Mouse (Mus musculus) lung, embryonic 14.5 days (tissue): ENCODE data around the gene Tff2. TPM values are rescaled to one million over a fixed set of nuclear protein-coding genes. Genes with fewer than 3 reads are reported as not detected.

Source experiments
- ATAC-seq: fragments of 200-750 bp; cut with Nextera tagmentation; 2 replicates; pipeline ENCODE4 v1.8.0; 2017; ENCODE audit warnings: mild to moderate bottlenecking, moderate TSS enrichment, moderate library complexity; ENCODE audit not compliant: insufficient read depth
- DNase-seq: peaks from one replicate; pipeline ENCODE4 v3.0.0-alpha.2; 2015
- H3K27ac ChIP-seq: fragments of 300-500 bp; sonication (generic); 2 replicates; pipeline ENCODE4 v1.5.1; 2014; ENCODE audit warnings: low read depth, mild to moderate bottlenecking, moderate library complexity
- H3K27me3 ChIP-seq: fragments of 300-500 bp; sonication (generic); 2 replicates; pipeline ENCODE4 v1.6.1; 2014; ENCODE audit warnings: low read length, control low read depth; ENCODE audit not compliant: insufficient read depth
- H3K36me3 ChIP-seq: fragments of 300-500 bp; sonication (generic); 2 replicates; pipeline ENCODE4 v1.6.1; 2014; ENCODE audit warnings: control low read depth; ENCODE audit not compliant: insufficient read depth
- H3K4me1 ChIP-seq: fragments of 300-500 bp; sonication (generic); 2 replicates; pipeline ENCODE4 v1.6.1; 2014; ENCODE audit warnings: antibody characterized with exemption, control low read depth; ENCODE audit not compliant: insufficient read depth
- H3K4me2 ChIP-seq: fragments of 300-500 bp; sonication (generic); 2 replicates; pipeline ENCODE4 v1.6.1; 2014; ENCODE audit warnings: mild to moderate bottlenecking
- H3K4me3 ChIP-seq: fragments of 300-500 bp; sonication (generic); 2 replicates; pipeline ENCODE4 v1.5.1; 2014; ENCODE audit warnings: low read depth, low read length
- H3K9ac ChIP-seq: fragments of 300-500 bp; sonication (generic); 2 replicates; pipeline ENCODE4 v1.6.1; 2014
- H3K9me3 ChIP-seq: fragments of 300-500 bp; sonication (generic); 2 replicates; pipeline ENCODE4 v1.6.1; 2016; ENCODE audit warnings: low read depth, low read length, control low read depth
- CTCF ChIP-seq: IDR thresholded peaks from 2 replicates; pipeline ENCODE4 v1.5.1; 2016; ENCODE audit warnings: antibody characterized with exemption, low read depth
- WGBS: fragments of 180-500 bp; shearing (Covaris S2); extraction: QIAGEN DNeasy Blood & Tissue Kit; methylation state at CpG from one replicate; pipeline ENCODE4 v1.1.7; 2014; 5-methylcytosine and 5-hydroxymethylcytosine counted together
- polyA plus RNA-seq: library from polyadenylated mRNA; unstranded; fragments of >200 nt; fragmentation: Nextera tagmentation; extraction: Ambion mirVana; gene quantifications from 2 replicates; pipeline ENCODE4 v1.2.1, GENCODE M21; 2014

The Tff2 gene
- not detected in 2 replicates for polyA plus RNA-seq

DNA sequence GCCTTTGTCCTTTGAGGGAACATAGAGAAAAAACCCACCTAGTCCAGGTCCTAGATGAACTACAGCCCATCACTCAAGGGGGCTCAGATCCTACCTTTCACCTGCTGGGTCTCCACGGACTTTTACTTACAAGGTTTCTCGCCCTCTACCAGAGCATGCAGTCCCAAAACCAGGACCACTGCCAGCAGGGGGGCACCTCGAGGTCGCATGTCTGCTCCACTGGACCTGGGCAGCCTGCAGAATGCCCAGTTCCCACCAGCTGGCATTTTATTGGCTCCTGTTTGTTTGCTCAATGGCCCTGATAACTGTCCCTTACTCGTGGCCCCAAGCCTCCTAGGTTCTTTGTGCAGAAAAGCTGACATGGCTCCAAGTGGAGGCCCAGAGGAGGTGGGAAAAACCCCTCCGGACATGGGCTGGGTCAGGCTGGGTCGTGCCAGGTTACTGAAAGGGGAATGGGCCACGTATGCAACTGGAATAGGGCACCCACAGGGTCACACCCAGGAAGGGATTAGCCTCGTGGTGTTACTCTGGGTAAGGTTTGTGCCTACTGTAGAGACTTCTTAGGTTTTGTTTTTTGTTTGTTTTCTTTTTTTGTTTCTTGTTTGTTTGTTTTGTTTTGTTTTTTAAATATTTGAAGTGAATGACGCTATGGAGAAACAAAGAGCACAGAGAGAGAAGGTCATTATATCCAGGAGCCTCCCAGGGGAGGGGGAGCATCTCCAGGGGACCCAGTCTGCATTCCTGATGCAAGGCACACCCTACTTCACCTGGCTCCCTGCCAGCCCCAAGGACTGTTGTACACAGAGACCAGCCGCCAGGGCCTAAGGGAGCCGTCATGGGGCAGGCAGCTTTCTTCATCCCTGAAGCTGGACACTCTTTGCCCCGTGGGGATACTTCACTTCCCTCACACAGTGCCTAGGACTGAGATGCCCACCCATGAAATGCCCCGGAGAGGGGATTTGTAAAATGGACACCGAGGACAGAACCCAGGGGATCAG lies at the start of gene Tff2:
Gene Tff2 (minus strand): TSS at position 243 of the 998 bp plus-strand sequence.
- ATAC-seq: peak; percentile 60; the same call in 1 of the 2 replicates
- peak; percentile 79 for DNase-seq
- no peaks in the 10 kb centered on the region for H3K9me3 ChIP-seq
- H3K27ac ChIP-seq: no peak within 1 kb of the TSS
- no peak for TF ChIP-seq CTCF
- H3K36me3 ChIP-seq: no peaks in the 10 kb centered on the region
- WGBS: 59% methylated on average over 15 of the region's 15 CpGs
- no peak within 1 kb of the TSS for H3K9ac ChIP-seq
- no peaks in the 10 kb centered on the region; the same call in 1 of the 2 replicates for H3K4me1 ChIP-seq
- H3K4me3 ChIP-seq: no peak within 1 kb of the TSS
- H3K4me2 ChIP-seq: no peak within 1 kb of the TSS
- no peaks in the 10 kb centered on the region for H3K27me3 ChIP-seq

DNA sequence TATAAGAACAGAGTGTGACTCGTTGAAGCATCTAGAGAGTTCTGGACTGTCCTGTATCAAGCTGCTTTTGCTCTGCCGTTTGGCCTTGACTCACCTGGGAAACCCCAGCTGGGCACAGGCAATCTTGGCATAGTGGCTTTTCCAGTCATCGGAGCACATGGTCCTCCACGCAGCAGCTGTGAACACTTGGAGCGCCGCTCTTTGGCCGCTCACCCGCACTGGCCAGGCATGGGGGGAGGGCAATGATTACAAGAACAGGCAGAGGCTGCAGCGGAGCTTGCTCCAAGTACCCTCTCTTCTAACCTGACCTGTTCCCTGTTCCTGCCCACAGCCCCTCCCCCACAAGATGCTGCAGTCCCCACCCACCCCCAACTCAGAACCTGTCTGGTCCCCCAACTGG lies 49.3 kb upstream of the Tff2 start:
- Histone ChIP-seq H3K4me1 (peaks cover 3% of the 10 kb centered on the region; the same call in 1 of the 2 replicates), H3K27me3 (no peaks in the 10 kb centered on the region), H3K36me3 (no peaks in the 10 kb centered on the region), H3K4me2 (no peak overlapping the region), H3K4me3 (no peak overlapping the region), H3K27ac (no peak overlapping the region), H3K9me3 (no peaks in the 10 kb centered on the region), H3K9ac (no peak overlapping the region)
- 69% methylated on average over 9 of the region's 9 CpGs for WGBS
- DNase-seq (no peak), ATAC-seq (no peak)
- no peak for TF ChIP-seq CTCF

- Histone ChIP-seq H3K36me3 (no peaks in the 10 kb centered on the region), H3K27ac (no peak overlapping the region), H3K4me2 (no peak overlapping the region), H3K27me3 (no peaks in the 10 kb centered on the region), H3K4me3 (no peak overlapping the region), H3K9ac (no peak overlapping the region), H3K4me1 (peaks cover 3% of the 10 kb centered on the region; the same call in 1 of the 2 replicates), H3K9me3 (no peaks in the 10 kb centered on the region)
- no peak for DNase-seq
- no peak for ATAC-seq
- no peak for TF ChIP-seq CTCF
- 11% methylated on average over 2 of the region's 2 CpGs for WGBS
These were observed 48.6 kb upstream of the Tff2 start for GRCm38 (mm10) chr17:31192663-31193062.

DNA sequence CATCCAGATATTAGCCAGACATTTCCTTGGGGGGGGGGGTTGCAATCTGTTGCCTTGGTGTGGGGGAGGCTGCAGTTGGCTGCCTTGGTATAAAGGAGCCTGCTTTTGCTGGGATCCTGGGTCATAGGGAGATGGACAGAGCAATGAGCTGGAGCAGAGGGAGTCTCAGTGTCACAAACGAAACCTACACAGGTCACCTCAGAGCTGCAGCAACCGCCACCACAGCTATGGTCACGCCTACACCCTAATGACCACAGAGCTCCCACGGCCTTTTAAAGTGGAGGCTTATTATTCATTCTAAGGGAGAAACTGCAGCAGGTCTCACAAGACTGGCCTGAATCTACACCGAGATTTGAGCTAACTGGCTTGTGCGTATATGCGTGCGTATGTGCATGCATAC lies 47.7 kb upstream of the Tff2 start:
- TF ChIP-seq CTCF: no peak
- H3K36me3 ChIP-seq: no peaks in the 10 kb centered on the region
- H3K4me1 ChIP-seq: peaks cover 3% of the 10 kb centered on the region; the same call in 1 of the 2 replicates
- H3K9ac ChIP-seq: no peak overlapping the region
- H3K4me3 ChIP-seq: no peak overlapping the region
- no peak overlapping the region for H3K27ac ChIP-seq
- H3K9me3 ChIP-seq: no peaks in the 10 kb centered on the region
- H3K4me2 ChIP-seq: no peak overlapping the region
- ATAC-seq (no peak), DNase-seq (no peak)
- H3K27me3 ChIP-seq: no peaks in the 10 kb centered on the region
- 72% methylated on average over 8 of the region's 8 CpGs for WGBS

GRCm38 (mm10) chr17:31187370-31187769 lies 43.3 kb upstream of the Tff2 start:
- Histone ChIP-seq H3K36me3 (no peaks in the 10 kb centered on the region), H3K4me1 (no peaks in the 10 kb centered on the region), H3K27me3 (no peaks in the 10 kb centered on the region), H3K9ac (no peak overlapping the region), H3K4me2 (no peak overlapping the region), H3K27ac (no peak overlapping the region), H3K4me3 (no peak overlapping the region), H3K9me3 (no peaks in the 10 kb centered on the region)
- DNase-seq (peak; percentile 87), ATAC-seq (no peak; the same call in 1 of the 2 replicates)
- peak; percentile 93 for TF ChIP-seq CTCF
- 21% methylated on average over 4 of the region's 4 CpGs for WGBS

DNA sequence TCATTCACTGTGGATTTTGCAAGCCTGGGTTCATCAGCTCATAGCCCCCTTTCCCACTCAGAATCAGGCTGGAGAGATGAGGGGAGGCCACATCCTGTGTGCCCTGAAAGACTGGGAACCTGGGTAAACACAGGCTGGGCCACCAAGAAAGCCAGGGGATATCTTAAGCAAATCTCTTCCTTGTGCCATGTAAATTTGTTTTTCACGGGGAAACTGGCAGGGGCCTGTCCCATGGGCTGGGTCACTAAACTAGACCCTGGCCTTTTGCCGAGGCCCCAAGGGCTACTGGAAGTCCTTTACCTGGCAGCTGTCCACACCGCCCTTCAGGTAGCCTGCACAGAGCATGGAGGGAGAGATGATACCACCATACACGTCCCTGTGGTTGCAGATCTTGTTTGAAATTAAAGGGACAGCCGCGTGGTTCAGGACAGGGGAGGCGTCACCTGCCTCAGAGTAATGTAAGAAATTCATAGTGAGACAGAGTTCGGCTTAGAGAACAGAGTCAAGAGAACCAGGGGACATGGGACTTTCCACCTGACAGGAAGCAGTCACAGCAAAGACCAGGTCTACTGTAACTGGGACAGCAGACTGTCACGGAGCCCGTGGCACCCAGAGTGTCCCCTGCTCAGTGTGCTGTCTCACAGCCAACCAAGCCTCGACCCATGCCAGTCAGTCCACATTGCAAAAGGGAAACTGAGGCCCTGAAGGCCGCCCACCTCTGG lies 40.3 kb upstream of the Tff2 start:
- H3K4me2 ChIP-seq: no peak overlapping the region
- no peak overlapping the region for H3K9ac ChIP-seq

More for the DNA sequence above, 40.3 kb upstream of the Tff2 start:
- no peaks in the 10 kb centered on the region for H3K36me3 ChIP-seq
- no peaks in the 10 kb centered on the region for H3K4me1 ChIP-seq
- no peaks in the 10 kb centered on the region for H3K27me3 ChIP-seq
- no peak overlapping the region for H3K4me3 ChIP-seq
- WGBS: 64% methylated on average over 12 of the region's 12 CpGs
- TF ChIP-seq CTCF: no peak
- no peak for DNase-seq
- H3K9me3 ChIP-seq: no peaks in the 10 kb centered on the region
- ATAC-seq: no peak
- H3K27ac ChIP-seq: no peak overlapping the region
